Mouse (Mus musculus) heart, adult 2 months (tissue): ENCODE data around the gene Rbm15. TPM values are rescaled to one million over a fixed set of nuclear protein-coding genes. Genes with fewer than 3 reads are reported as not detected.
A peak's percentile ranks its signal among the peaks of the same experiment; 100 is the strongest.

Experiments
- DNase-seq, 2 experiments: peaks; one replicate each; pipeline ENCODE4 v3.0.0; 2021
- H3K27ac ChIP-seq: fragments of 200-600 bp; 2 replicates; pipeline ENCODE4 v1.8.1; 2022
- H3K27me3 ChIP-seq: fragments of 200-500 bp; 2 replicates; pipeline ENCODE4 v1.6.1; 2012; ENCODE audit warnings: mild to moderate bottlenecking, low read length, inconsistent platforms, mixed read lengths; ENCODE audit not compliant: control insufficient read depth, insufficient read depth
- H3K36me3 ChIP-seq: fragments of 200-500 bp; 2 replicates; pipeline ENCODE4 v1.6.1; 2012; ENCODE audit warnings: low read length, inconsistent platforms; ENCODE audit not compliant: control insufficient read depth, insufficient read depth
- H3K4me1 ChIP-seq: fragments of 200-500 bp; 2 replicates; pipeline ENCODE4 v1.6.1; 2011; ENCODE audit warnings: low read length; ENCODE audit not compliant: control insufficient read depth, insufficient read depth
- H3K4me3 ChIP-seq: fragments of 200-600 bp; 2 replicates; pipeline ENCODE4 v1.8.1; 2022
- H3K79me2 ChIP-seq: fragments of 200-500 bp; replicated peaks from 2 replicates; pipeline ENCODE4 v1.6.1; 2012; ENCODE audit warnings: mild to moderate bottlenecking, inconsistent platforms, low read length, moderate library complexity, mixed read lengths; ENCODE audit not compliant: control insufficient read depth, insufficient read depth
- H3K9ac ChIP-seq: fragments of 200-500 bp; 2 replicates; pipeline ENCODE4 v1.6.1; 2012; ENCODE audit warnings: low read depth, mild to moderate bottlenecking, control low read depth, inconsistent platforms, low read length, mixed read lengths
- CTCF ChIP-seq: fragments of 200-600 bp; IDR thresholded peaks from 2 replicates; pipeline ENCODE4 v1.8.1; 2022; ENCODE audit warnings: antibody characterized with exemption, mild to moderate bottlenecking, moderate library complexity
- EP300 ChIP-seq: fragments of 200-500 bp; IDR thresholded peaks from 2 replicates; pipeline ENCODE4 v1.6.1; 2011; ENCODE audit warnings: low read depth, low read length, control low read depth; ENCODE audit not compliant: insufficient read depth
- POLR2A ChIP-seq: fragments of 200-500 bp; IDR thresholded peaks from 2 replicates; pipeline ENCODE4 v1.6.1; 2011; ENCODE audit warnings: mild to moderate bottlenecking, low read depth, low read length, control low read depth; ENCODE audit not compliant: insufficient read depth
- WGBS: fragments of 180-500 bp; shearing (Covaris S2); methylation state at CpG from one replicate; pipeline ENCODE4 v1.1.7; 2018; 5-methylcytosine and 5-hydroxymethylcytosine counted together
- intact Hi-C: fragments of 180-260 bp; cut with DNase I; formaldehyde crosslinking; loops from one replicate; pipeline ENCODE4 v1.15.1; 2025
- polyA plus RNA-seq: library from polyadenylated mRNA; depleted of rRNA; stranded (reverse); fragments of >200 nt; gene quantifications from 2 replicates; pipeline ENCODE4 v1.2.3, GENCODE M21; 2012
- total RNA-seq, 2 experiments: library from RNA; stranded (reverse); gene quantifications; 2 replicates each; pipeline ENCODE4 v1.2.3; 2021

Rbm15 gene
- total and polyA plus RNA-seq, 3 experiments, result 3.6 to 24.5 (median 22.7) TPM

GRCm38 (mm10) chr3:107290764-107291381 lies 42.6 kb downstream of the Rbm15 start, which contains the start of gene Slc16a4:
TSS of gene Slc16a4 (plus strand) at chr3:107291230.
- H3K27me3 ChIP-seq, result no peaks in the 10 kb centered on the region
- H3K36me3 ChIP-seq, result no peaks in the 10 kb centered on the region
- 27% methylated on average over 9 of the region's 9 CpGs for WGBS
- H3K4me1 ChIP-seq, result no peaks in the 10 kb centered on the region; the same call in 1 of the 2 replicates
- TF ChIP-seq POLR2A (no peak), EP300 (no peak), CTCF (no peak)
- intact Hi-C loops, result no loop called here
- no peak within 1 kb of the TSS for H3K4me3 ChIP-seq
- H3K9ac ChIP-seq, result no peak within 1 kb of the TSS
- no peaks in the 10 kb centered on the region for H3K79me2 ChIP-seq
- H3K27ac ChIP-seq, result no peak within 1 kb of the TSS
- DNase-seq, result peak in 1 of 2 experiments; percentile 24

- no peaks in the 10 kb centered on the region for H3K79me2 ChIP-seq
- no peak overlapping the region for H3K27ac ChIP-seq
- no peaks in the 10 kb centered on the region; the same call in 1 of the 2 replicates for H3K36me3 ChIP-seq
- no peak overlapping the region for H3K9ac ChIP-seq
- intact Hi-C loops, result no loop called here
- TF ChIP-seq CTCF (no peak), POLR2A (no peak), EP300 (no peak)
- no peak overlapping the region for H3K4me3 ChIP-seq
- H3K27me3 ChIP-seq, result no peaks in the 10 kb centered on the region
- DNase-seq, result no peak
- no peaks in the 10 kb centered on the region; the same call in 1 of the 2 replicates for H3K4me1 ChIP-seq
Measured at GRCm38 (mm10) chr3:107287346-107287745, 46.1 kb downstream of the Rbm15 start.

DNA sequence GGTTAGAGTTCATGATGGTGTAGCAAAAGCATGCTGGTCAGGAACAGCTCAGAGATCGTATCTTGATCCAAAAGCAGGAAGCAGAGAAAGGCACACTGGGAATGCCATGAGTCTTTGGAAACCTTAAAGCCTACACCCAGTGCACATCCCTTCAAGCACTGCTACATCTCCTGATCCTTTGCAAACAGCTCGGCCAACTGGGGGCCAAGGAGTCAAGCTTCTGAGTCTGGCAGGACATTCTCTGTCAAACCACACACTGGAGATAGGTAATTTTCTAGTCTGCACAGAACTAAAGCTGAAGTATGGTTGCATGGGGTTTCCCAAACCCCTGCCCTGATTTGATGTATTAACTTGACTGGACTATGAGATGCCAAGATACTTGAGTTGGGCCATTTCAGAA lies 47.4 kb downstream of the Rbm15 start:
- Histone ChIP-seq H3K4me3 (no peak overlapping the region), H3K36me3 (no peaks in the 10 kb centered on the region; the same call in 1 of the 2 replicates), H3K79me2 (no peaks in the 10 kb centered on the region), H3K4me1 (no peaks in the 10 kb centered on the region; the same call in 1 of the 2 replicates), H3K9ac (no peak overlapping the region), H3K27me3 (no peaks in the 10 kb centered on the region), H3K27ac (no peak overlapping the region)
- TF ChIP-seq CTCF, result no peak
- TF ChIP-seq POLR2A, result no peak
- no peak for TF ChIP-seq EP300
- no peak for DNase-seq
- 54% methylated on average over 2 of the region's 2 CpGs for WGBS
- intact Hi-C loops, result no loop called here

DNA sequence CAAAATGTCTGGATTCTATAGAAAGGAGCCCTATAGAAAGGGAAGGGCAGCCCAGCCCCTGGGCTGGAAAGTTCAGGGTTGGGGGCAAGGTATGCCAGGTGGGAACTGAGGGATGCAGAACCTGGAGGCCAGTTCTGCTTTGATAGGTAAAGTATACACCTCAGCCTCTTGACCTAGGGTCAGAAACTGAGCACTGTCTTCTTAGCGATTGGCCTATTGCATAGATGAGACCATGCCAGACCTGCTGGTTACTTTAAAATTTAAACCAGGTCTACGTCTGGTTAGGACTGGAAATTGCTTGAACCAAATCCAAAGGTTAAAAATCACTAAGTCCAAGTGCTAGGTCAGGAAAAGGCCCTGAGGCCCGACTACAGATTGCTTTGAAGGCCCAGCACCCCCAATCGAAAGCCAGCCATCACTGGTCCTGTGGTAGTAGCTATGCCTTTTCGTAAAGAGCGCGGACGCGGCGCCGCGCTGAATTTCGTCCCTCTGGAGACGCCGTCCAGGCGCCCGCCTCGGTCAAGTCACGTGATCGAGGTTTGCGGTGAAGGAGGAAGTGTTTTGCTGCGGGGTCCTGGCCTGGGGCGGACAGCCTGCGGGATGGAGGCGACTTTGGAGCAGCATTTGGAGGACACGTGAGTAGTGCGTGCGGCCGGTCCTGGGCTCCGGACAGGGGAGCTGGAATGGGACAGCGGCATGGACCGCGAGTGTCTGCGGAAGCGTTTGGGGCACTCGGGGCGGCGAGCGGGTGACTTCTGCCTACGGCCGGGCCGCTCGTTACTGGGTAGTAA lies 54.8 kb downstream of the Rbm15 start, which contains the start of gene Lamtor5:
Gene Lamtor5 (plus strand): TSS at position 380 of the 791 bp plus-strand sequence.
- intact Hi-C loops, result loop anchor here (2.0 to 5.0 kb wide), 2 partner anchors 52 to 189 kb away; no protein-coding TSS in a partner anchor
- Histone ChIP-seq H3K36me3 (peaks cover 7% of the 10 kb centered on the region), H3K4me3 (peak within 1 kb of the TSS; percentile 78), H3K27ac (peak within 1 kb of the TSS; percentile 72), H3K79me2 (peaks cover 2% of the 10 kb centered on the region; the same call in 1 of the 2 replicates), H3K4me1 (peaks cover 1% of the 10 kb centered on the region; the same call in 1 of the 2 replicates), H3K27me3 (no peaks in the 10 kb centered on the region), H3K9ac (peak within 1 kb of the TSS; percentile 91)
- no peak for TF ChIP-seq EP300
- peak; percentile 70 for TF ChIP-seq POLR2A
- TF ChIP-seq CTCF, result no peak
- peak; percentile 91 to 95 for DNase-seq
- WGBS, result 3% methylated on average over 43 of the region's 43 CpGs

- H3K4me1 ChIP-seq, result peaks cover 1% of the 10 kb centered on the region; the same call in 1 of the 2 replicates
- intact Hi-C loops, result loop anchor here (5.0 kb wide), 1 partner anchor 191 kb away; no protein-coding TSS in a partner anchor
- no peak overlapping the region for H3K4me3 ChIP-seq
- peaks cover 2% of the 10 kb centered on the region; the same call in 1 of the 2 replicates for H3K79me2 ChIP-seq
- H3K27me3 ChIP-seq, result no peaks in the 10 kb centered on the region
- no peak overlapping the region for H3K27ac ChIP-seq
- H3K9ac ChIP-seq, result no peak overlapping the region
- no peak for TF ChIP-seq CTCF
- TF ChIP-seq POLR2A, result no peak
- no peak for TF ChIP-seq EP300
- 85% methylated on average over 3 of the region's 3 CpGs for WGBS
- peaks cover 7% of the 10 kb centered on the region for H3K36me3 ChIP-seq
- no peak for DNase-seq
Measured at GRCm38 (mm10) chr3:107276626-107277025, 56.8 kb downstream of the Rbm15 start.
